Mouse (Mus musculus) bone marrow macrophage, adult 2 months (primary cell): ENCODE data around the gene Ttpal. TPM values are rescaled to one million over a fixed set of nuclear protein-coding genes. Genes with fewer than 3 reads are reported as not detected.
"Not testable (repeated sequence)": the region's sequence is repeated elsewhere in the genome, so short reads cannot be mapped to it uniquely, and the experiment has no call there.

Source experiments
- H3K27ac ChIP-seq: 2 replicates; pipeline ENCODE4 v1.5.1; 2012; ENCODE audit warnings: low read depth, low read length; ENCODE audit not compliant: insufficient read depth
- H3K4me1 ChIP-seq: 2 replicates; pipeline ENCODE4 v1.6.1; 2012; ENCODE audit warnings: low read length; ENCODE audit not compliant: control insufficient read depth, insufficient read depth
- H3K4me3 ChIP-seq: 2 replicates; pipeline ENCODE4 v1.5.1; 2012; ENCODE audit warnings: mild to moderate bottlenecking, low read length, moderate library complexity; ENCODE audit not compliant: insufficient read depth
- CTCF ChIP-seq: IDR thresholded peaks from 2 replicates; pipeline ENCODE4 v1.5.1; 2012; ENCODE audit warnings: low read depth, mild to moderate bottlenecking, low read length, moderate library complexity
- POLR2A ChIP-seq: IDR thresholded peaks from 2 replicates; pipeline ENCODE4 v1.6.1; 2012; ENCODE audit warnings: mild to moderate bottlenecking, low read depth, low read length, borderline replicate concordance
- polyA plus RNA-seq: library from polyadenylated mRNA; stranded (reverse); fragments of >200 nt; gene quantifications from 2 replicates; pipeline ENCODE4 v1.2.4, GENCODE M21; 2012; ENCODE audit not compliant: missing spikeins, insufficient read depth, insufficient read length

The Ttpal gene
- polyA plus RNA-seq, 1 experiment, result 8.5 TPM

GRCm38 (mm10) chr2:163617232-163617863 lies 15.2 kb downstream of the Ttpal start:
- no peak overlapping the region for H3K27ac ChIP-seq
- no peak overlapping the region for H3K4me3 ChIP-seq
- TF ChIP-seq POLR2A (no peak), CTCF (no peak)
- no peaks in the 10 kb centered on the region for H3K4me1 ChIP-seq

GRCm38 (mm10) chr2:163617874-163618273 lies 15.8 kb downstream of the Ttpal start:
- TF ChIP-seq CTCF (no peak), POLR2A (no peak)
- no peak overlapping the region for H3K4me3 ChIP-seq
- H3K4me1 ChIP-seq, result no peaks in the 10 kb centered on the region
- no peak overlapping the region for H3K27ac ChIP-seq

GRCm38 (mm10) chr2:163620451-163620850 lies 18.3 kb downstream of the Ttpal start:
- TF ChIP-seq CTCF (no peak), POLR2A (no peak)
- Histone ChIP-seq H3K27ac (no peak overlapping the region), H3K4me1 (no peaks in the 10 kb centered on the region)

GRCm38 (mm10) chr2:163621401-163621800 lies 19.3 kb downstream of the Ttpal start:
- not testable (repeated sequence) for H3K4me3 ChIP-seq, H3K4me1 ChIP-seq, H3K27ac ChIP-seq

More at GRCm38 (mm10) chr2:163620451-163620850, 18.3 kb downstream of the Ttpal start:
- no peak overlapping the region for H3K4me3 ChIP-seq

- Histone ChIP-seq H3K4me1 (no peaks in the 10 kb centered on the region), H3K4me3 (no peak overlapping the region), H3K27ac (no peak overlapping the region)
- TF ChIP-seq POLR2A (no peak), CTCF (no peak)
Observed at GRCm38 (mm10) chr2:163631223-163631622, 29.1 kb downstream of the Ttpal start.

- TF ChIP-seq POLR2A (no peak), CTCF (no peak)
- Histone ChIP-seq H3K4me1 (0 out of 2 replicates have a peak, but pooled peaks cover 1% of the 10 kb centered on the region), H3K4me3 (no peak overlapping the region), H3K27ac (no peak overlapping the region)
Observed at GRCm38 (mm10) chr2:163631715-163632114, 29.6 kb downstream of the Ttpal start.

GRCm38 (mm10) chr2:163634211-163634610 lies 32.1 kb downstream of the Ttpal start:
- H3K4me1 ChIP-seq, result peaks cover 22% of the 10 kb centered on the region
- H3K4me3 ChIP-seq, result no peak overlapping the region
- H3K27ac ChIP-seq, result no peak overlapping the region
- no peak for TF ChIP-seq CTCF
- no peak for TF ChIP-seq POLR2A

GRCm38 (mm10) chr2:163636057-163636456 lies 33.9 kb downstream of the Ttpal start:
- TF ChIP-seq POLR2A (no peak), CTCF (no peak)
- Histone ChIP-seq H3K4me3 (no peak overlapping the region), H3K27ac (no peak overlapping the region), H3K4me1 (peaks cover 34% of the 10 kb centered on the region)

- Histone ChIP-seq H3K4me1 (peaks cover 40% of the 10 kb centered on the region), H3K4me3 (no peak overlapping the region), H3K27ac (no peak overlapping the region)
- TF ChIP-seq CTCF (no peak), POLR2A (no peak)
Observed at GRCm38 (mm10) chr2:163637655-163638266, 35.6 kb downstream of the Ttpal start.

- Histone ChIP-seq H3K27ac (peak overlapping the region; percentile 94), H3K4me1 (peaks cover 42% of the 10 kb centered on the region), H3K4me3 (peak overlapping the region; percentile 45)
- TF ChIP-seq POLR2A, result no peak
- no peak for TF ChIP-seq CTCF
Observed at GRCm38 (mm10) chr2:163640493-163640892, 38.4 kb downstream of the Ttpal start.

- TF ChIP-seq CTCF (no peak), POLR2A (no peak)
- H3K4me1 ChIP-seq, result peaks cover 50% of the 10 kb centered on the region
- H3K4me3 ChIP-seq, result peak overlapping the region; percentile 45
- peak overlapping the region; percentile 94 for H3K27ac ChIP-seq
Observed at GRCm38 (mm10) chr2:163641681-163642080, 39.6 kb downstream of the Ttpal start.
